Mouse (Mus musculus): Measurements from ENCODE around the gene Ntan1. TPM values are rescaled to one million over a fixed set of nuclear protein-coding genes. Genes with fewer than 3 reads are reported as not detected.

The Ntan1 gene
- polyA plus RNA-seq, 1 experiment = 55.5 TPM

DNA sequence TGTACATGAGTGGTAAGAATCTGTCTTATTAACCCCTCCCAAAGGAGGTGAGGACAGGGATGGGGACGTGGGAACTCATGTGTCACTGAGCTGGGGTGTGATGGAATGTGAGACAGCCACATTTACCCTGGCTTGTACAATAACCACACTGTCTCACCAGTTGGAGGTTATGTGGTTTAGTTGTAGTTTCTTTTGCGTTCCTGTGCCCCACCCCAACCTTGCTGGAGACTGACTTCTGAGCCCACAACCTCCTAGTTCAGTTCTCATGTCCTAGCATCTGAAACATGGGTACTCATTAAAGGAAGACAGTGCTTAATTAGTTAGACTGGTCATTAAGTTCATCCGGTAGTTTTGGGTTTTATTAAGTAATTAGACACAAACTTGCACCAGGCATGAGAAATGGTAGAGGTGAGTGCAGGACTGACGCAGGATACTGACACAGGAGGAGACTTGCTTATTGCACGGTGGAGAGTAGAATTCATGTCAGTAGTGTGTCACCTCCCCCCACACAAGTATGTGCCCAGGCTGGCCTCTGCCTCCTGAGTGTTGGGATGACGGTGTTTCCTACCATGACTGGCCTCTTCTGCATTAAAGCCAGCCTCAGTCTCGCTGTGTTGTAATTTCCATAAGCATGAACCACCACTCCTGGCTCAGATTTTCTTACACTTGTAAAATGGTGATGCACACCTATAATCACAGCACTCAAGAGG lies 7.3 kb downstream of the Ntan1 start:
- 63% methylated on average over 7 of the region's 7 CpGs for whole genome bisulfite sequencing
- DNase-seq = no peak
- Histone ChIP-seq H3K4me3 (replicated peaks; ENCODE audit: extremely low read depth, low read depth, low read length) (no peak overlapping the region), H3K4me1 (ENCODE audit: control insufficient read depth, insufficient read depth, low read length) (no peaks in the 10 kb centered on the region; the same call in 1 of the 2 replicates)
- TF ChIP-seq POLR2A (IDR thresholded peaks at IDR 0.05; ENCODE audit: borderline replicate concordance, extremely low read depth, low read depth, low read length) (no peak), CTCF (IDR thresholded peaks at IDR 0.05; ENCODE audit: insufficient read depth, low read length) (no peak)

DNA sequence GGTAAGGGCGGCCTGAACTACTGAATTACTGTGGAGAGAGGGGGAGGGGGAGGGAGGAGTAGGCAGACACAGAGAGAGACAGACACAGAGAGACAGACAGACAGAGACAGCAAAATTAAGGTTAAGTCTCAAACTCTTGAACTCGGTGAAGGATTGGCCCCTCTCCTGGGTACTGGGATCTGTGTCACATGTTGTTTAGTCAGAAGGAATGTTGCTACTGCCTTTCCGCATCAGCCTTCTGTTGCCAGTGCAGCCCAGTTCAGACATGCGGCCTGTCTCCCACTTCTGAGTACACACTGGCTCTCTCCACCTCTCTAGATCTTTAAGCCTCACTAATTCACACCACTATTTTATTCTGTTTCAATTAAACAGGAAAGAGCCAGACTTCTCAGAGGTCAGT lies 7.9 kb downstream of the Ntan1 start:
- 67% methylated on average over 4 of the region's 4 CpGs for WGBS
- Histone ChIP-seq H3K4me3 (replicated peaks; ENCODE audit: extremely low read depth, low read depth, low read length) (no peak overlapping the region), H3K4me1 (ENCODE audit: control insufficient read depth, insufficient read depth, low read length) (no peaks in the 10 kb centered on the region; the same call in 1 of the 2 replicates)
- TF ChIP-seq CTCF (IDR thresholded peaks at IDR 0.05; ENCODE audit: insufficient read depth, low read length) = no peak
- TF ChIP-seq POLR2A (IDR thresholded peaks at IDR 0.05; ENCODE audit: borderline replicate concordance, extremely low read depth, low read depth, low read length) = no peak
- DNase-seq = no peak

DNA sequence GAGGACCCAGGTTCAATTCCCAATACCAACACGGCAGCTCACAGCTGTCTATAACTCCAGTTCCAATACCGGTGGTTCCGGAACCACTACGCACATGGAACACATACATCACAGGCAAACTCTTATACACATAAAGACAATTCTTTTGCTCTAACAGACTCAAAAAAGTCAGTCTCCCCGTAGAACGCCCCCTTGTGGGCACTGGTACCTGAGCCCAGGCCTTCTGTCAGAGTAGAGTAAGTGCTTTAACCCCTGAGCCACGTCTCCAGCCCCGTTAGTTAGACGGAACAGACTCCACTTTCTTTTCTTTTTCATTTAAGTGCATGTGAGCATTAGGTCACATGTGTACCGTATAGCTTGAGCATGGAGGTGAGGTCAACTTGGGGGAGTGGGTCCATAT lies 11.8 kb downstream of the Ntan1 start:
- WGBS = 90% methylated on average over 10 of the region's 10 CpGs
- no peak for DNase-seq
- no peak for TF ChIP-seq CTCF (IDR thresholded peaks at IDR 0.05; ENCODE audit: insufficient read depth, low read length)
- TF ChIP-seq POLR2A (IDR thresholded peaks at IDR 0.05; ENCODE audit: borderline replicate concordance, extremely low read depth, low read depth, low read length) = no peak
- no peaks in the 10 kb centered on the region; the same call in 1 of the 2 replicates for H3K4me1 ChIP-seq (ENCODE audit: control insufficient read depth, insufficient read depth, low read length)
- H3K4me3 ChIP-seq (replicated peaks; ENCODE audit: extremely low read depth, low read depth, low read length) = no peak overlapping the region

DNA sequence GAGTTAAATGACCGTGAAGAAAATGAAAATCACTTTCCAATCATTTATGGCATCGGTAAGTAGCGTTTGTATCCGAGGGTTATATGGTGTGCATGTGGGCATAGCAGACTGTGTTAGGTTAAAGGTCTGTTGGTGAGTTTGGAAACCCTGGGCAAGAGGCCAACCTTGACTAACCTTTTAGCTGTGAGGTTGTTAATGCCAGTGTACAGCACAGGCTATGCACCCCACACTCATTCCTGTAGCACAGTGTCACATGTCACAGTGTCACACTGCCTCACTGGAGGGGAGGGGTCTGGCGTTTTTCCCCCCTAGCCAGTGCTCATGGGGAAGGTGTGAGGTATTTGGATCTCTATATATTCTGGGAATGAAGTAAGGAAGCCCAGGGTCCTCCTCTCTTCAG lies 13.0 kb downstream of the Ntan1 start:
- no peak for TF ChIP-seq CTCF (IDR thresholded peaks at IDR 0.05; ENCODE audit: insufficient read depth, low read length)
- TF ChIP-seq POLR2A (IDR thresholded peaks at IDR 0.05; ENCODE audit: borderline replicate concordance, extremely low read depth, low read depth, low read length) = no peak
- Histone ChIP-seq H3K4me1 (ENCODE audit: control insufficient read depth, insufficient read depth, low read length) (no peaks in the 10 kb centered on the region), H3K4me3 (replicated peaks; ENCODE audit: extremely low read depth, low read depth, low read length) (no peak overlapping the region)
- 79% methylated on average over 5 of the region's 5 CpGs for WGBS
- DNase-seq = no peak

DNA sequence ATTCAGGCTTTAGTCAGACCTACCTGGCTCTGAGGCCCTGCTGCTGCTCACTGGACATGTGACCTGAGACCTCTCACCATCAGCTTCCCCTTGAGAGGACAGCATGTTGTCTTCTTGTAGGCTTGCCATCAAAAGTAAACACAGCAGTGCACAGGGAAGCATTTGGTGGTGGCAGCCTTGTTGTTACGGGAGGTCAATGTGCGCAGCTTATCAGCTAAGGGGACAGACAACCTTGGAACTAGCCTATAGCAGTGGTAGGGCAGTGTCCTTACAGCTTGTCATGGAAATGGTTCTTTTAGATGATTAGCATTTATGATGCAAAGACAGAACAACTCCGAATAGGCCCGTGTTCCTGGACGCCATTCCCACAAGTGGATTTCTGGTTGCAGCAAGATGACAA lies 15.7 kb downstream of the Ntan1 start:
- TF ChIP-seq POLR2A (IDR thresholded peaks at IDR 0.05; ENCODE audit: borderline replicate concordance, extremely low read depth, low read depth, low read length) = no peak
- TF ChIP-seq CTCF (IDR thresholded peaks at IDR 0.05; ENCODE audit: insufficient read depth, low read length) = no peak
- H3K4me3 ChIP-seq (replicated peaks; ENCODE audit: extremely low read depth, low read depth, low read length) = no peak overlapping the region
- DNase-seq = no peak
- WGBS = 90% methylated on average over 5 of the region's 5 CpGs
- H3K4me1 ChIP-seq (ENCODE audit: control insufficient read depth, insufficient read depth, low read length) = no peaks in the 10 kb centered on the region

DNA sequence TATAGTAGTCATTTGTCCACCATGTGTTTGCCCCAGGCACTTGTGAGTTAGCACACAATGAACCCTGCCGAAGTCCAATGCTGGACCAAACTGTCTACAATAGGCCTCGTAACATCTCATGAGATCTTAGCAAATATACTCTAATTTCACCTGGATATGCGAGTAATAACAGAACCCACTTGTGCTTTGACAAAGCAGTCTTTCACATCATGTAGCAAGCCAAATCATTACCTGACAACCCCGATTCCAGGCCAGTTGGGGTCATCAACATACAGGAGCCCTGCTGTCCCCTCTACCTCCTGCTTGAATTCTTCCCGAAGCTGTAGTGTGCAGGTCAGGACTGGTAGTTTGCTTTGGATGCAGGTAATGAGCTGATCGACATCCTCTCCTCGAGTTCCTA lies 21.4 kb downstream of the Ntan1 start:
- no peak for TF ChIP-seq CTCF (IDR thresholded peaks at IDR 0.05; ENCODE audit: insufficient read depth, low read length)
- no peak for TF ChIP-seq POLR2A (IDR thresholded peaks at IDR 0.05; ENCODE audit: borderline replicate concordance, extremely low read depth, low read depth, low read length)
- WGBS = 85% methylated on average over 7 of the region's 7 CpGs
- H3K4me1 ChIP-seq (ENCODE audit: control insufficient read depth, insufficient read depth, low read length) = no peaks in the 10 kb centered on the region
- H3K4me3 ChIP-seq (replicated peaks; ENCODE audit: extremely low read depth, low read depth, low read length) = no peak overlapping the region
- no peak for DNase-seq

DNA sequence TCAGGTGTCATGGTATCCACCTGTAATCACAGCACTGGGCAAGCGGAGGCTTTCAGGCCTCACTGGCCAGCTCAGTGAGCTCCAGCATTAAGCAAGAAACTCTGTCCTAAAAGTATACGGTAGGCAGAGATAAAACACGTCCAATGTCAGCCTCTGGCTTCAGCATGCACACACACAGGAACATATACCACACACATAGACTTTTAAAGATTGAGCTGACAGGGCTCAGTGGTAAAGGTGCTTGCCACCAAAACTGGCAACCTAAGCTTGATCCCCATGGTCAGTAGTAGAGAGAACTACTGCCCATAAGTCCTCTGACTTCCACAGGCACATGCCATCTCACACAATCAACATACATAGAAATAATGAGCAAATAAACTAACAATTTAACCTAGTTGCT lies 22.3 kb downstream of the Ntan1 start:
- Histone ChIP-seq H3K4me1 (ENCODE audit: control insufficient read depth, insufficient read depth, low read length) (no peaks in the 10 kb centered on the region), H3K4me3 (replicated peaks; ENCODE audit: extremely low read depth, low read depth, low read length) (no peak overlapping the region)
- no peak for DNase-seq
- 88% methylated on average over 3 of the region's 3 CpGs for WGBS
- no peak for TF ChIP-seq CTCF (IDR thresholded peaks at IDR 0.05; ENCODE audit: insufficient read depth, low read length)

DNA sequence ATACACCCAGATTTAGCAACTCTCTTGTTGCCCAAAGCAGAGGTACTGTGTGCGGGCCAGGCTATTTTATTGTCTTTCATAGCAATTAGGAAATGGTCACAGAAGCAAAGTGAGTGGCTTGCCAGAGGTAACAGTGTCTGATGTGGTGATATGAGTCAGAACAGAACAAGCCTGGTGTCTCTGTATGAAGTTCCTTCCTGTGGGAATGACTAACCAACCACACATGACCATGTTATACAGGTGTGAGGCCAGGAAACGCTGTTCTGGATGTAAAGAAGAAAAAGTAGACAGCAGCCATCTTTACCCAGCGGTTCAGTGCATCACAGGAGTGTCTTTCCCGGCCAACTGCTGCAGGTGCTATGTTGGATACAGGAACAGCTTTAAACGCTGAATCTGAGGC lies 26.4 kb downstream of the Ntan1 start:
- Histone ChIP-seq H3K4me3 (replicated peaks; ENCODE audit: extremely low read depth, low read depth, low read length) (no peak overlapping the region), H3K4me1 (ENCODE audit: control insufficient read depth, insufficient read depth, low read length) (peaks cover 3% of the 10 kb centered on the region; the same call in 1 of the 2 replicates)
- no peak for DNase-seq
- WGBS = 92% methylated on average over 5 of the region's 5 CpGs
- TF ChIP-seq POLR2A (IDR thresholded peaks at IDR 0.05; ENCODE audit: borderline replicate concordance, extremely low read depth, low read depth, low read length) (no peak), CTCF (IDR thresholded peaks at IDR 0.05; ENCODE audit: insufficient read depth, low read length) (no peak)

DNA sequence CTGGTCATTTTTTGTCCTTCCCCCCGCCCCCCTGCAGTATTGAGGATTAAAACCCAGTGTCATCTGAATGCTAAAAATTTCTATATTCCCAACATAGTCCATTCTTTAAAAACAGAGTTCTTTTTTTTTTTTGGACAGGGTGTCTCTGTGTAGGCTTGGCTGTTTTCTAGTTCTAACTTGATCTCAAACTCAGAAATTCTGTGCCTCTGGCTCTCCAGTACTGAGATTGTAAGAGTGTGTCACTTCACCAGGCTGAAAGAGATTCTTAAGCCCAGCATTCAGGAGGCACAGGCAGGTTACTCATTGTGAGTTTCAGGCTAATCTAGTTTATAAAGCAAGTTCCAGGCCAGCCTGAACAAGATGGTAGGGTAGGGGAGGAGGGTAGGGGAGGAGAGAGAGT lies 28.0 kb downstream of the Ntan1 start:
- WGBS = 93% methylated on average over 1 of the region's 1 CpGs
- H3K4me3 ChIP-seq (replicated peaks; ENCODE audit: extremely low read depth, low read depth, low read length) = no peak overlapping the region
- no peak for TF ChIP-seq POLR2A (IDR thresholded peaks at IDR 0.05; ENCODE audit: borderline replicate concordance, extremely low read depth, low read depth, low read length)
- TF ChIP-seq CTCF (IDR thresholded peaks at IDR 0.05; ENCODE audit: insufficient read depth, low read length) = no peak
- no peak for DNase-seq
- peaks cover 3% of the 10 kb centered on the region; the same call in 1 of the 2 replicates for H3K4me1 ChIP-seq (ENCODE audit: control insufficient read depth, insufficient read depth, low read length)

DNA sequence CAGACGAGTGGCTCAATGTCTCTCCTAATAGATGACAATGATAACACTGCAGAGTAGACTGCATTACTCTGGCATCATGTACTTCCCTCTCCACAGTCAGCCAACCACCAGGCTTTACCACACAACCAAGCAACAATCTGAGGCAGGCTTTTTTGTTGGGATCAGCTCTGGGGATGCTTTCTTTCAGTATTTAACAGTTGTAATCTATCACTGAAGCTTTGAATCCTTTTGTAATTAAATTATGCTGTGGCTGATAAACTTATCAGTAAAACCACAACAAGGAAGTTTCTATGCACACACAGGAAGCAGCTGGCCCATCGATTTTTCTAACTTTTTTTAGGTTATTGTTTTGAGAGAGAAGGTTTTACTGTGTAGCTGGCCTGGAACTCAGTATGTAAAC lies 29.7 kb downstream of the Ntan1 start:
- 26% methylated on average over 2 of the region's 2 CpGs for WGBS
- TF ChIP-seq POLR2A (IDR thresholded peaks at IDR 0.05; ENCODE audit: borderline replicate concordance, extremely low read depth, low read depth, low read length) = no peak
- TF ChIP-seq CTCF (IDR thresholded peaks at IDR 0.05; ENCODE audit: insufficient read depth, low read length) = no peak
- H3K4me1 ChIP-seq (ENCODE audit: control insufficient read depth, insufficient read depth, low read length) = peaks cover 3% of the 10 kb centered on the region; the same call in 1 of the 2 replicates
- DNase-seq = no peak
- no peak overlapping the region for H3K4me3 ChIP-seq (replicated peaks; ENCODE audit: extremely low read depth, low read depth, low read length)
